Comparison of ENCODE assay signal across 21 mouse cellular contexts in genomic region chr17:43711557-43712352, GRCm38 (mm10). TPM values are rescaled to one million over a fixed set of nuclear protein-coding genes. Genes with fewer than 3 reads are reported as not detected.
DNase-seq lines count a peak whose midpoint lies in the region; ATAC-seq and TF ChIP-seq lines count a peak whose summit lies in the region.
"Had no signal": no experiment of that assay in that cellular context is flagged by ENCODE, and none has a peak within 500 bp of the region (broad histone marks: within the 10 kb centered on the region; RNA-seq: fewer than 3 reads in every experiment).

No protein-coding gene starts in this region.

- DNase-seq in heart, postnatal 14 days: no peak
- DNase-seq in heart, postnatal 36 days: no peak
- DNase-seq in ES-CJ7 (ENCODE audit: low read depth, low spot score): peak; percentile 84
- no peak for DNase-seq in natural killer cell, adult 2 months (ENCODE audit: low spot score in 2 of 2)
- no peak for DNase-seq in thymus, adult 2 months
- DNase-seq: adrenal gland, adult 2 months; adrenal gland, postnatal 25 days; cerebellum, adult 2 months; cerebellum, postnatal 10 days; forebrain, postnatal 0 days; kidney, adult 8-10 months had no signal

- no peak for TF ChIP-seq EP300 in ES-Bruce4 (IDR thresholded peaks at IDR 0.05; ENCODE audit: insufficient read depth, low read depth, low read length)

- no peak for TF ChIP-seq POLR2A in ES-Bruce4 (IDR thresholded peaks at IDR 0.05; ENCODE audit: insufficient read depth, low read length)
- TF ChIP-seq POLR2A in thymus, adult 2 months (IDR thresholded peaks at IDR 0.05; ENCODE audit: control insufficient read depth, extremely low read depth, insufficient read depth, low read length, poor library complexity): no peak

- no peak for TF ChIP-seq CTCF in ES-Bruce4 (IDR thresholded peaks at IDR 0.05; ENCODE audit: low read depth, low read length)
- TF ChIP-seq CTCF in thymus, adult 2 months (IDR thresholded peaks at IDR 0.05; ENCODE audit: borderline replicate concordance, control insufficient read depth, extremely low read depth, insufficient read depth, low read length, poor library complexity): no peak

- H3K4me2 ChIP-seq in heart, embryonic 12.5 days: no peak overlapping the region
- H3K4me2 ChIP-seq in heart, embryonic 16.5 days (ENCODE audit: low read depth, low read length): no peak overlapping the region
- H3K4me2 ChIP-seq: forebrain, embryonic 13.5 days; hindbrain, embryonic 12.5 days had no signal

- H3K9ac ChIP-seq in heart, embryonic 12.5 days: no peak overlapping the region
- H3K9ac ChIP-seq in heart, embryonic 16.5 days (ENCODE audit: low read length): no peak overlapping the region
- no peak overlapping the region for H3K9ac ChIP-seq in ES-Bruce4 (ENCODE audit: low read depth, poor library complexity, severe bottlenecking)
- H3K9ac ChIP-seq: forebrain, embryonic 13.5 days; forebrain, postnatal 0 days; hindbrain, embryonic 12.5 days had no signal

- WGBS in heart, embryonic 12.5 days: 65% methylated on average over 7 of the region's 7 CpGs
- 41% methylated on average over 7 of the region's 7 CpGs for WGBS in heart, embryonic 16.5 days
- 96% methylated on average over 7 of the region's 7 CpGs for WGBS in thymus, adult 2 months

- H3K27ac ChIP-seq in heart, embryonic 12.5 days (ENCODE audit: poor library complexity, severe bottlenecking): peak overlapping the region; percentile 52
- H3K27ac ChIP-seq in heart, embryonic 16.5 days (ENCODE audit: low read length): peak overlapping the region; percentile 71
- peak overlapping the region; percentile 61; the same call in 1 of the 2 replicates for H3K27ac ChIP-seq in ES-Bruce4 (ENCODE audit: insufficient read depth, low read length)
- no peak overlapping the region for H3K27ac ChIP-seq in thymus, adult 2 months (ENCODE audit: control insufficient read depth, insufficient read depth, low read length)
- H3K27ac ChIP-seq: embryonic facial prominence, embryonic 10.5 days; forebrain, embryonic 13.5 days; hindbrain, embryonic 12.5 days had no signal

- H3K9me3 ChIP-seq in heart, embryonic 12.5 days (replicated peaks): 0 out of 2 replicates have a peak, but pooled peaks cover 5% of the 10 kb centered on the region
- H3K9me3 ChIP-seq in heart, embryonic 16.5 days (replicated peaks; ENCODE audit: control insufficient read depth, low read length): no peaks in the 10 kb centered on the region; the same call in 1 of the 2 replicates
- peaks cover 6% of the 10 kb centered on the region for H3K9me3 ChIP-seq in ES-Bruce4 (replicated peaks; ENCODE audit: control insufficient read depth, insufficient read depth, low read length, poor library complexity, severe bottlenecking)
- H3K9me3 ChIP-seq: embryonic facial prominence, embryonic 10.5 days; forebrain, embryonic 13.5 days; hindbrain, embryonic 12.5 days had no signal

- ATAC-seq in heart, embryonic 12.5 days (ENCODE audit: insufficient number of reproducible peaks, low FRiP score): no peak
- no peak for ATAC-seq in heart, embryonic 16.5 days (replicated peaks; ENCODE audit: extremely low read depth, insufficient read depth, low FRiP score)
- ATAC-seq: forebrain, embryonic 13.5 days; forebrain, postnatal 0 days; hindbrain, embryonic 16.5 days; inflammation-experienced regulatory T-cells, adult 6 months; intestine, postnatal 0 days had no signal

- no peaks in the 10 kb centered on the region for H3K27me3 ChIP-seq in heart, embryonic 12.5 days (replicated peaks)
- no peaks in the 10 kb centered on the region for H3K27me3 ChIP-seq in heart, embryonic 16.5 days (ENCODE audit: control insufficient read depth, insufficient read depth, low read length)
- no peaks in the 10 kb centered on the region for H3K27me3 ChIP-seq in ES-Bruce4 (ENCODE audit: control insufficient read depth, insufficient read depth, low read length, poor library complexity, severe bottlenecking)
- H3K27me3 ChIP-seq in thymus, adult 2 months (ENCODE audit: control insufficient read depth, insufficient read depth, low read length): no peaks in the 10 kb centered on the region
- H3K27me3 ChIP-seq: forebrain, embryonic 13.5 days; hindbrain, embryonic 12.5 days had no signal

- H3K4me1 ChIP-seq in heart, embryonic 12.5 days (replicated peaks): peaks cover 18% of the 10 kb centered on the region
- peaks cover 20% of the 10 kb centered on the region for H3K4me1 ChIP-seq in heart, embryonic 16.5 days (ENCODE audit: control insufficient read depth, insufficient read depth, low read length)
- H3K4me1 ChIP-seq in ES-Bruce4 (ENCODE audit: control insufficient read depth, insufficient read depth, low read length): peaks cover 4% of the 10 kb centered on the region
- no peaks in the 10 kb centered on the region for H3K4me1 ChIP-seq in thymus, adult 2 months (replicated peaks; ENCODE audit: control insufficient read depth, insufficient read depth, low read length)
- H3K4me1 ChIP-seq: forebrain, embryonic 13.5 days; hindbrain, embryonic 12.5 days had no signal

- H3K36me3 ChIP-seq in heart, embryonic 12.5 days: peaks cover 14% of the 10 kb centered on the region
- peaks cover 8% of the 10 kb centered on the region for H3K36me3 ChIP-seq in heart, embryonic 16.5 days (ENCODE audit: control insufficient read depth, insufficient read depth)
- H3K36me3 ChIP-seq in ES-Bruce4 (ENCODE audit: control insufficient read depth, insufficient read depth, low read length, poor library complexity, severe bottlenecking): no peaks in the 10 kb centered on the region
- no peaks in the 10 kb centered on the region for H3K36me3 ChIP-seq in thymus, adult 2 months (ENCODE audit: control insufficient read depth, insufficient read depth, low read length)
- H3K36me3 ChIP-seq: hindbrain, embryonic 12.5 days had no signal

- intact Hi-C loops in heart, postnatal 14 days (cut with DNase I): no loop called here
- intact Hi-C loops in heart, postnatal 36 days (cut with DNase I): loop anchor here (5.0 kb wide), 1 partner anchor 36 kb away; no protein-coding TSS in a partner anchor

- no peak overlapping the region for H3K4me3 ChIP-seq in heart, embryonic 12.5 days
- no peak overlapping the region for H3K4me3 ChIP-seq in heart, embryonic 16.5 days (ENCODE audit: low read length)
- no peak overlapping the region for H3K4me3 ChIP-seq in ES-Bruce4 (ENCODE audit: low read depth, low read length)
- no peak overlapping the region for H3K4me3 ChIP-seq in thymus, adult 2 months (ENCODE audit: control insufficient read depth, insufficient read depth, low read length)
- H3K4me3 ChIP-seq: embryonic facial prominence, embryonic 10.5 days; forebrain, embryonic 13.5 days; hindbrain, embryonic 12.5 days had no signal

RNA-seq across cellular contexts. Expression of gene Cyp39a1, which starts 44.5 kb away (rescaled TPM):
- 34.7 and 35.5 TPM in 2 replicates for polyA plus RNA-seq in heart, embryonic 12.5 days (2016; fragmentation: Nextera tagmentation; extraction: Ambion mirVana)
- 1 to 10 TPM; 6.2 to 6.5 TPM for total RNA-seq in heart, postnatal 14 days (2021)
- polyA plus RNA-seq in heart, embryonic 16.5 days (2015; fragmentation: Nextera tagmentation; extraction: Ambion mirVana): 60.6 and 63.7 TPM in 2 replicates
- total RNA-seq in heart, postnatal 36 days (2021): 1 to 10 TPM; 6.7 TPM
- polyA plus RNA-seq in ES-Bruce4 (2011; ENCODE audit: insufficient read depth, insufficient read length, low read depth, missing spikeins): 8.1 and 9.3 TPM in 2 replicates
- polyA plus RNA-seq in thymus, adult 2 months (2012; rRNA removed): 0.20 and 0.35 TPM in 2 replicates
- total RNA-seq: MEL had no signal

RNA-seq across cellular contexts. Expression of gene Slc25a27, which starts 44.7 kb away (rescaled TPM):
- polyA plus RNA-seq in heart, embryonic 12.5 days (2016; fragmentation: Nextera tagmentation; extraction: Ambion mirVana): 13.5 and 16.1 TPM in 2 replicates
- 1 to 10 TPM; 3.6 to 4.8 TPM for total RNA-seq in heart, postnatal 14 days (2021)
- polyA plus RNA-seq in heart, embryonic 16.5 days (2015; fragmentation: Nextera tagmentation; extraction: Ambion mirVana): 18.7 and 20.7 TPM in 2 replicates
- total RNA-seq in heart, postnatal 36 days (2021): 1 to 10 TPM; 3.0 to 3.4 TPM
- 7.4 and 8.7 TPM in 2 replicates for polyA plus RNA-seq in ES-Bruce4 (2011; ENCODE audit: insufficient read depth, insufficient read length, low read depth, missing spikeins)
- 8.7 and 9.7 TPM in 2 replicates for polyA plus RNA-seq in thymus, adult 2 months (2012; rRNA removed)
- total RNA-seq: MEL had no signal
